Mouse (Mus musculus): Measurements from ENCODE around the gene Tprgl.

- TF ChIP-seq USF1 (IDR thresholded peaks at IDR 0.05; ENCODE audit: low read depth) = no peak
- TF ChIP-seq POLR2A (IDR thresholded peaks at IDR 0.05; ENCODE audit: insufficient read length, low read depth) = no peak
- no peak for TF ChIP-seq E2F4 (IDR thresholded peaks at IDR 0.05; ENCODE audit: insufficient read depth)
- no peak for TF ChIP-seq TCF12 (IDR thresholded peaks at IDR 0.05; ENCODE audit: insufficient read depth, poor library complexity, severe bottlenecking)
- no peak for TF ChIP-seq MYOG (IDR thresholded peaks at IDR 0.05; ENCODE audit: control insufficient read depth in 1 of 3, insufficient read depth in 1 of 3, insufficient read length in 2 of 3, low read depth in 2 of 3)
- TF ChIP-seq CEBPB (IDR thresholded peaks at IDR 0.05; ENCODE audit: insufficient read depth, poor library complexity, severe bottlenecking) = no peak
- TF ChIP-seq POLR2AphosphoS2 (IDR thresholded peaks at IDR 0.05; ENCODE audit: insufficient read length, low read depth) = no peak
- no peak for TF ChIP-seq MAX (IDR thresholded peaks at IDR 0.05; ENCODE audit: low read depth)
Measured at GRCm38 (mm10) chr4:154183566-154183965, 23.1 kb upstream of the Tprgl start.
